Mouse (Mus musculus): ENCODE data around the gene Gm10570. TPM values are rescaled to one million over a fixed set of nuclear protein-coding genes. Genes with fewer than 3 reads are reported as not detected.

Gm10570 gene
- polyA plus RNA-seq, 1 experiment from 2014 or later, result not detected

Other genes starting within 250 kb of the Gm10570 start
- gene Pef1, start 206.1 kb downstream of the Gm10570 start, polyA plus RNA-seq (2016; fragmentation: Nextera tagmentation; extraction: Ambion mirVana), result 69.8 and 70.4 TPM in 2 replicates
- gene Hcrtr1, start 169.3 kb downstream of the Gm10570 start, polyA plus RNA-seq (2016; fragmentation: Nextera tagmentation; extraction: Ambion mirVana), result 0.32 and 0.36 TPM in 2 replicates
- gene Tinagl1, start 133.6 kb downstream of the Gm10570 start, polyA plus RNA-seq (2016; fragmentation: Nextera tagmentation; extraction: Ambion mirVana), result 7.2 and 7.6 TPM in 2 replicates
- not detected in 2 replicates for gene Gm853, start 86.3 kb downstream of the Gm10570 start, polyA plus RNA-seq (2016; fragmentation: Nextera tagmentation; extraction: Ambion mirVana)
- 53.3 and 63.2 TPM in 2 replicates for gene Serinc2, start 29.5 kb downstream of the Gm10570 start, polyA plus RNA-seq (2016; fragmentation: Nextera tagmentation; extraction: Ambion mirVana)
- gene Fabp3, start 79 bp downstream of the Gm10570 start, polyA plus RNA-seq (2016; fragmentation: Nextera tagmentation; extraction: Ambion mirVana), result 16.2 and 18.8 TPM in 2 replicates
- 68.8 and 72.4 TPM in 2 replicates for gene Zcchc17, start 51.3 kb upstream of the Gm10570 start, polyA plus RNA-seq (2016; fragmentation: Nextera tagmentation; extraction: Ambion mirVana)
- gene Snrnp40, start 51.5 kb upstream of the Gm10570 start, polyA plus RNA-seq (2016; fragmentation: Nextera tagmentation; extraction: Ambion mirVana), result 233 and 235 TPM in 2 replicates